Mouse (Mus musculus) hindbrain, embryonic 13.5 days (tissue): ENCODE results near the gene Sorbs1. TPM values are rescaled to one million over a fixed set of nuclear protein-coding genes. Genes with fewer than 3 reads are reported as not detected.

Experiments
- ATAC-seq: fragments of 200-750 bp; cut with Nextera tagmentation; 2 replicates; pipeline ENCODE4 v1.8.0; 2017; ENCODE audit warnings: moderate TSS enrichment; ENCODE audit not compliant: low FRiP score
- H3K27ac ChIP-seq: fragments of 300-500 bp; sonication (generic); 2 replicates; pipeline ENCODE4 v1.5.1; 2015; ENCODE audit warnings: inconsistent platforms, mild to moderate bottlenecking, moderate library complexity
- H3K27me3 ChIP-seq: fragments of 300-500 bp; sonication (generic); 2 replicates; pipeline ENCODE4 v1.6.1; 2015; ENCODE audit warnings: mild to moderate bottlenecking, inconsistent platforms
- H3K36me3 ChIP-seq: fragments of 300-500 bp; sonication (generic); 2 replicates; pipeline ENCODE4 v1.6.1; 2015; ENCODE audit warnings: mild to moderate bottlenecking, inconsistent platforms
- H3K4me1 ChIP-seq: fragments of 300-500 bp; sonication (generic); replicated peaks from 2 replicates; pipeline ENCODE4 v1.6.1; 2015; ENCODE audit warnings: inconsistent platforms
- H3K4me2 ChIP-seq: fragments of 300-500 bp; sonication (generic); 2 replicates; pipeline ENCODE4 v1.6.1; 2015; ENCODE audit warnings: inconsistent platforms, mild to moderate bottlenecking, moderate library complexity
- H3K4me3 ChIP-seq: fragments of 300-500 bp; sonication (generic); 2 replicates; pipeline ENCODE4 v1.5.1; 2015; ENCODE audit warnings: mild to moderate bottlenecking, inconsistent platforms
- H3K9ac ChIP-seq: fragments of 300-500 bp; sonication (generic); 2 replicates; pipeline ENCODE4 v1.6.1; 2015; ENCODE audit warnings: mild to moderate bottlenecking, inconsistent platforms
- H3K9me3 ChIP-seq: fragments of 300-500 bp; sonication (generic); 2 replicates; pipeline ENCODE4 v1.6.1; 2016; ENCODE audit warnings: inconsistent platforms
- WGBS: fragments of 180-500 bp; shearing (Covaris S2); methylation state at CpG from one replicate; pipeline ENCODE4 v1.1.7; 2015; 5-methylcytosine and 5-hydroxymethylcytosine counted together
- polyA plus RNA-seq: library from polyadenylated mRNA; unstranded; fragments of >200 nt; fragmentation: Nextera tagmentation; extraction: Ambion mirVana; gene quantifications from 2 replicates; pipeline ENCODE4 v1.2.1, GENCODE M21; 2015

Sorbs1 gene
- polyA plus RNA-seq, 1 experiment from 2014 or later, result 100 TPM

GRCm38 (mm10) chr19:40372679-40373078 is 140.9 kb downstream of the Sorbs1 start:
- no peak for ATAC-seq
- H3K36me3 ChIP-seq, result peaks cover 51% of the 10 kb centered on the region

GRCm38 (mm10) chr19:40371866-40372265 is 141.7 kb downstream of the Sorbs1 start:
- H3K4me1 ChIP-seq, result peaks cover 13% of the 10 kb centered on the region
- no peak for ATAC-seq

More at GRCm38 (mm10) chr19:40372679-40373078, 140.9 kb downstream of the Sorbs1 start:
- Histone ChIP-seq H3K27me3 (no peaks in the 10 kb centered on the region), H3K27ac (no peak overlapping the region), H3K9me3 (no peaks in the 10 kb centered on the region), H3K4me3 (no peak overlapping the region), H3K4me2 (no peak overlapping the region), H3K9ac (no peak overlapping the region), H3K4me1 (peaks cover 17% of the 10 kb centered on the region)
- WGBS, result 91% methylated on average over 5 of the region's 5 CpGs

GRCm38 (mm10) chr19:40369852-40370811 is 143.4 kb downstream of the Sorbs1 start:
- Histone ChIP-seq H3K4me3 (no peak overlapping the region), H3K36me3 (peaks cover 34% of the 10 kb centered on the region), H3K9me3 (no peaks in the 10 kb centered on the region), H3K4me2 (no peak overlapping the region), H3K4me1 (peaks cover 20% of the 10 kb centered on the region), H3K27ac (no peak overlapping the region), H3K27me3 (no peaks in the 10 kb centered on the region), H3K9ac (no peak overlapping the region)
- no peak for ATAC-seq
- 73% methylated on average over 18 of the region's 18 CpGs for WGBS

More at GRCm38 (mm10) chr19:40371866-40372265, 141.7 kb downstream of the Sorbs1 start:
- Histone ChIP-seq H3K36me3 (peaks cover 47% of the 10 kb centered on the region), H3K27me3 (no peaks in the 10 kb centered on the region), H3K4me2 (no peak overlapping the region), H3K9me3 (no peaks in the 10 kb centered on the region), H3K9ac (no peak overlapping the region), H3K27ac (0 out of 2 replicates have a peak overlapping the region, but pooled peaks have one; percentile 13), H3K4me3 (no peak overlapping the region)
- WGBS, result 36% methylated on average over 4 of the region's 4 CpGs

- no peak for ATAC-seq
- Histone ChIP-seq H3K4me3 (no peak overlapping the region), H3K36me3 (peaks cover 46% of the 10 kb centered on the region), H3K27me3 (no peaks in the 10 kb centered on the region), H3K4me1 (peaks cover 23% of the 10 kb centered on the region), H3K4me2 (no peak overlapping the region), H3K9me3 (no peaks in the 10 kb centered on the region), H3K27ac (no peak overlapping the region), H3K9ac (no peak overlapping the region)
- 96% methylated on average over 2 of the region's 2 CpGs for WGBS
Measured at GRCm38 (mm10) chr19:40368517-40368916, 145.1 kb downstream of the Sorbs1 start.

- Histone ChIP-seq H3K9ac (no peak overlapping the region), H3K9me3 (no peaks in the 10 kb centered on the region), H3K4me3 (no peak overlapping the region), H3K4me2 (no peak overlapping the region), H3K27me3 (no peaks in the 10 kb centered on the region), H3K4me1 (peaks cover 19% of the 10 kb centered on the region), H3K27ac (peak overlapping the region; percentile 31; the same call in 1 of the 2 replicates), H3K36me3 (peaks cover 47% of the 10 kb centered on the region)
- 35% methylated on average over 11 of the region's 11 CpGs for WGBS
- peak; percentile 29; the same call in 1 of the 2 replicates for ATAC-seq
Measured at GRCm38 (mm10) chr19:40366163-40366941, 147.2 kb downstream of the Sorbs1 start.

- peaks cover 11% of the 10 kb centered on the region; the same call in 1 of the 2 replicates for H3K4me1 ChIP-seq
- H3K4me3 ChIP-seq, result no peak overlapping the region
- no peaks in the 10 kb centered on the region for H3K9me3 ChIP-seq
- no peak overlapping the region for H3K4me2 ChIP-seq
- no peaks in the 10 kb centered on the region for H3K27me3 ChIP-seq
- peaks cover 43% of the 10 kb centered on the region for H3K36me3 ChIP-seq
- no peak overlapping the region for H3K9ac ChIP-seq
- peak overlapping the region; percentile 30; the same call in 1 of the 2 replicates for H3K27ac ChIP-seq
- no peak for ATAC-seq
- 68% methylated on average over 5 of the region's 5 CpGs for WGBS
Measured at GRCm38 (mm10) chr19:40365137-40365536, 148.4 kb downstream of the Sorbs1 start.

- no peak overlapping the region for H3K4me3 ChIP-seq
- no peaks in the 10 kb centered on the region for H3K9me3 ChIP-seq
- peaks cover 10% of the 10 kb centered on the region; the same call in 1 of the 2 replicates for H3K4me1 ChIP-seq
- ATAC-seq, result no peak
- WGBS, result 97% methylated on average over 5 of the region's 5 CpGs
- H3K27ac ChIP-seq, result no peak overlapping the region
- no peaks in the 10 kb centered on the region for H3K27me3 ChIP-seq
- no peak overlapping the region for H3K9ac ChIP-seq
- peaks cover 28% of the 10 kb centered on the region for H3K36me3 ChIP-seq
- H3K4me2 ChIP-seq, result no peak overlapping the region
Measured at GRCm38 (mm10) chr19:40363447-40363846, 150.1 kb downstream of the Sorbs1 start.

- no peak overlapping the region for H3K9ac ChIP-seq
- no peaks in the 10 kb centered on the region for H3K9me3 ChIP-seq
- no peak overlapping the region for H3K27ac ChIP-seq
- H3K36me3 ChIP-seq, result peaks cover 28% of the 10 kb centered on the region
- no peak for ATAC-seq
- WGBS, result 82% methylated on average over 12 of the region's 12 CpGs
- H3K27me3 ChIP-seq, result no peaks in the 10 kb centered on the region
- no peak overlapping the region for H3K4me3 ChIP-seq
- H3K4me1 ChIP-seq, result peaks cover 10% of the 10 kb centered on the region; the same call in 1 of the 2 replicates
- no peak overlapping the region for H3K4me2 ChIP-seq
Measured at GRCm38 (mm10) chr19:40362203-40362865, 151.2 kb downstream of the Sorbs1 start.

GRCm38 (mm10) chr19:40359712-40360394 is 153.7 kb downstream of the Sorbs1 start:
- ATAC-seq, result no peak
- 92% methylated on average over 5 of the region's 5 CpGs for WGBS
- no peak overlapping the region for H3K9ac ChIP-seq
- H3K4me1 ChIP-seq, result 0 out of 2 replicates have a peak, but pooled peaks cover 2% of the 10 kb centered on the region
- no peaks in the 10 kb centered on the region for H3K27me3 ChIP-seq
- H3K36me3 ChIP-seq, result peaks cover 28% of the 10 kb centered on the region
- H3K27ac ChIP-seq, result no peak overlapping the region
- no peaks in the 10 kb centered on the region for H3K9me3 ChIP-seq
- no peak overlapping the region for H3K4me3 ChIP-seq
- no peak overlapping the region for H3K4me2 ChIP-seq

GRCm38 (mm10) chr19:40356536-40357522 is 156.8 kb downstream of the Sorbs1 start:
- no peak overlapping the region for H3K9ac ChIP-seq
- no peaks in the 10 kb centered on the region for H3K27me3 ChIP-seq
- no peak overlapping the region for H3K4me3 ChIP-seq
- ATAC-seq, result no peak
- no peaks in the 10 kb centered on the region for H3K9me3 ChIP-seq
- H3K27ac ChIP-seq, result no peak overlapping the region
- WGBS, result 89% methylated on average over 15 of the region's 15 CpGs
- H3K36me3 ChIP-seq, result peaks cover 10% of the 10 kb centered on the region
- H3K4me1 ChIP-seq, result no peaks in the 10 kb centered on the region
- H3K4me2 ChIP-seq, result no peak overlapping the region
